Mouse (Mus musculus): ENCODE measurements around the gene Zfp3. TPM values are rescaled to one million over a fixed set of nuclear protein-coding genes. Genes with fewer than 3 reads are reported as not detected.
A peak's percentile ranks its signal among the peaks of the same experiment; 100 is the strongest.

Gene Zfp3
- polyA plus RNA-seq (2015; fragmentation: Nextera tagmentation; extraction: Ambion mirVana): 4.9 and 5.7 TPM in 2 replicates

- Histone ChIP-seq H3K27me3 (ENCODE audit: control insufficient read depth, insufficient read depth, low read depth, low read length) (no peaks in the 10 kb centered on the region), H3K27ac (ENCODE audit: low read length) (peak within 1 kb of the TSS; percentile 77), H3K4me3 (ENCODE audit: low read length) (peak within 1 kb of the TSS; percentile 68), H3K9ac (ENCODE audit: low read length) (peak within 1 kb of the TSS; percentile 74), H3K36me3 (ENCODE audit: control insufficient read depth, insufficient read depth, low read length) (no peaks in the 10 kb centered on the region; the same call in 1 of the 2 replicates), H3K9me3 (ENCODE audit: control insufficient read depth, low read length) (no peaks in the 10 kb centered on the region), H3K4me1 (replicated peaks; ENCODE audit: control insufficient read depth, insufficient read depth, low read length) (peaks cover 3% of the 10 kb centered on the region), H3K4me2 (ENCODE audit: low read depth, low read length) (peak within 1 kb of the TSS; percentile 73)
- ATAC-seq (ENCODE audit: low read depth): peak; percentile 82
- WGBS: under 1% methylated on average over 78 of the region's 78 CpGs
Measured at GRCm38 (mm10) chr11:70763936-70764808, at the start of gene Zfp3. TSS of gene Zfp3 (plus strand) at chr11:70764209.

DNA sequence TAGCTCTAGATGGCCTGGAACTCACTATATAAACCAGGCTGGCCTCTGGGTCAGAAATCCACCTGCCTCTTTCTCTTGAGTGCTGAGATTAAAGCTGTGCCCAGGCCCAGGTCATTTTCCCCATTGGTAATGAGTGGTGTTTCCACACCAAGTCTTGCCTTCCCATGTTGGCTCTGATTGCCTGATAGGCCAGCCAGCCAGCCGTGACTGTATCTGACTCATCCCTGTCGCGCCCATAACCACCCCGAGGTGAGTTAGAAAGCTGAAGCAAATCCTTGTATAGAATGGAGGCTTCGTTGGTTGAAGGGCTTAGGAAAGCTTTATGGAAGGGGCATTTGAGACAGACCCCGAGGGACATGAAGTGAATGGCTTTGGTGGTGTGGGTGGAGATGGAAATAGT is 48.2 kb upstream of the Zfp3 start:
- Histone ChIP-seq H3K27me3 (ENCODE audit: control insufficient read depth, insufficient read depth, low read depth, low read length) (no peaks in the 10 kb centered on the region), H3K4me3 (ENCODE audit: low read length) (no peak overlapping the region), H3K9me3 (ENCODE audit: control insufficient read depth, low read length) (no peaks in the 10 kb centered on the region), H3K9ac (ENCODE audit: low read length) (no peak overlapping the region), H3K4me1 (replicated peaks; ENCODE audit: control insufficient read depth, insufficient read depth, low read length) (no peaks in the 10 kb centered on the region), H3K36me3 (ENCODE audit: control insufficient read depth, insufficient read depth, low read length) (peaks cover 45% of the 10 kb centered on the region), H3K4me2 (ENCODE audit: low read depth, low read length) (no peak overlapping the region), H3K27ac (ENCODE audit: low read length) (no peak overlapping the region)
- ATAC-seq (ENCODE audit: low read depth): no peak
- 91% methylated on average over 6 of the region's 6 CpGs for WGBS

- peaks cover 47% of the 10 kb centered on the region for H3K36me3 ChIP-seq (ENCODE audit: control insufficient read depth, insufficient read depth, low read length)
Measured at GRCm38 (mm10) chr11:70718481-70718880, 45.5 kb upstream of the Zfp3 start.

GRCm38 (mm10) chr11:70720567-70720966 is 43.4 kb upstream of the Zfp3 start:
- Histone ChIP-seq H3K9ac (ENCODE audit: low read length) (no peak overlapping the region), H3K36me3 (ENCODE audit: control insufficient read depth, insufficient read depth, low read length) (peaks cover 63% of the 10 kb centered on the region), H3K4me2 (ENCODE audit: low read depth, low read length) (no peak overlapping the region), H3K27me3 (ENCODE audit: control insufficient read depth, insufficient read depth, low read depth, low read length) (no peaks in the 10 kb centered on the region), H3K27ac (ENCODE audit: low read length) (no peak overlapping the region), H3K4me1 (replicated peaks; ENCODE audit: control insufficient read depth, insufficient read depth, low read length) (no peaks in the 10 kb centered on the region), H3K4me3 (ENCODE audit: low read length) (no peak overlapping the region), H3K9me3 (ENCODE audit: control insufficient read depth, low read length) (no peaks in the 10 kb centered on the region)
- no peak for ATAC-seq (ENCODE audit: low read depth)
- 86% methylated on average over 3 of the region's 3 CpGs for WGBS

More at GRCm38 (mm10) chr11:70718481-70718880, 45.5 kb upstream of the Zfp3 start:
- Histone ChIP-seq H3K27ac (ENCODE audit: low read length) (no peak overlapping the region), H3K9ac (ENCODE audit: low read length) (no peak overlapping the region), H3K4me1 (replicated peaks; ENCODE audit: control insufficient read depth, insufficient read depth, low read length) (no peaks in the 10 kb centered on the region), H3K4me2 (ENCODE audit: low read depth, low read length) (no peak overlapping the region), H3K9me3 (ENCODE audit: control insufficient read depth, low read length) (no peaks in the 10 kb centered on the region), H3K27me3 (ENCODE audit: control insufficient read depth, insufficient read depth, low read depth, low read length) (no peaks in the 10 kb centered on the region), H3K4me3 (ENCODE audit: low read length) (no peak overlapping the region)
- 73% methylated on average over 5 of the region's 5 CpGs for WGBS
- no peak for ATAC-seq (ENCODE audit: low read depth)

- Histone ChIP-seq H3K4me2 (ENCODE audit: low read depth, low read length) (no peak overlapping the region), H3K4me3 (ENCODE audit: low read length) (no peak overlapping the region), H3K4me1 (replicated peaks; ENCODE audit: control insufficient read depth, insufficient read depth, low read length) (no peaks in the 10 kb centered on the region), H3K27ac (ENCODE audit: low read length) (no peak overlapping the region), H3K9ac (ENCODE audit: low read length) (no peak overlapping the region), H3K9me3 (ENCODE audit: control insufficient read depth, low read length) (no peaks in the 10 kb centered on the region), H3K27me3 (ENCODE audit: control insufficient read depth, insufficient read depth, low read depth, low read length) (no peaks in the 10 kb centered on the region), H3K36me3 (ENCODE audit: control insufficient read depth, insufficient read depth, low read length) (peaks cover 63% of the 10 kb centered on the region)
- no peak for ATAC-seq (ENCODE audit: low read depth)
- whole genome bisulfite sequencing: 87% methylated on average over 3 of the region's 3 CpGs
Measured at GRCm38 (mm10) chr11:70721072-70721471, 42.9 kb upstream of the Zfp3 start.

DNA sequence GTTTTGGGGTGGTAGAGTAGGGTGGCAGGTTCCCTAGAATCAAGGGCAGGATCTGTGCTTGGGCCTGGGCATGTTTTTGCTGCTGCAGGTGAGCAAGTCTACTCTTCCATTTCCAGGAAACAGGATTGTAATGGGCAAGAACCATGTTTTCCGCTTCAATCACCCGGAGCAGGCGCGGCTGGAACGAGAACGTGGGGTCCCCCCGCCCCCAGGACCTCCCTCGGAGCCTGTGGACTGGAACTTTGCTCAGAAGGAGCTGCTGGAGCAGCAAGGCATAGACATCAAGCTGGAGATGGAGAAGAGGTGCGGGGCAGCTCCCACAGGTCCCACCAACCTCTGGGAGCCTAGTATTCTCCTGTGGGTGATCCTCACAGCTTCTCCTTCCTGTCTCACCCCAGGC is 39.3 kb upstream of the Zfp3 start:
- Histone ChIP-seq H3K4me2 (ENCODE audit: low read depth, low read length) (no peak overlapping the region), H3K27me3 (ENCODE audit: control insufficient read depth, insufficient read depth, low read depth, low read length) (no peaks in the 10 kb centered on the region), H3K4me1 (replicated peaks; ENCODE audit: control insufficient read depth, insufficient read depth, low read length) (no peaks in the 10 kb centered on the region), H3K36me3 (ENCODE audit: control insufficient read depth, insufficient read depth, low read length) (peaks cover 62% of the 10 kb centered on the region), H3K9me3 (ENCODE audit: control insufficient read depth, low read length) (no peaks in the 10 kb centered on the region), H3K9ac (ENCODE audit: low read length) (no peak overlapping the region), H3K4me3 (ENCODE audit: low read length) (no peak overlapping the region), H3K27ac (ENCODE audit: low read length) (no peak overlapping the region)
- no peak for ATAC-seq (ENCODE audit: low read depth)
- 95% methylated on average over 9 of the region's 9 CpGs for WGBS

GRCm38 (mm10) chr11:70726585-70726984 is 37.4 kb upstream of the Zfp3 start:
- no peak overlapping the region for H3K27ac ChIP-seq (ENCODE audit: low read length)
- peaks cover 45% of the 10 kb centered on the region for H3K36me3 ChIP-seq (ENCODE audit: control insufficient read depth, insufficient read depth, low read length)
- H3K4me2 ChIP-seq (ENCODE audit: low read depth, low read length): no peak overlapping the region
- no peaks in the 10 kb centered on the region for H3K9me3 ChIP-seq (ENCODE audit: control insufficient read depth, low read length)
- no peak overlapping the region for H3K4me3 ChIP-seq (ENCODE audit: low read length)
- no peak for ATAC-seq (ENCODE audit: low read depth)
- WGBS: 92% methylated on average over 2 of the region's 2 CpGs
- H3K9ac ChIP-seq (ENCODE audit: low read length): no peak overlapping the region
- no peaks in the 10 kb centered on the region for H3K27me3 ChIP-seq (ENCODE audit: control insufficient read depth, insufficient read depth, low read depth, low read length)
- no peaks in the 10 kb centered on the region for H3K4me1 ChIP-seq (replicated peaks; ENCODE audit: control insufficient read depth, insufficient read depth, low read length)

- Histone ChIP-seq H3K27ac (ENCODE audit: low read length) (no peak overlapping the region), H3K9me3 (ENCODE audit: control insufficient read depth, low read length) (no peaks in the 10 kb centered on the region), H3K4me2 (ENCODE audit: low read depth, low read length) (no peak overlapping the region), H3K4me1 (replicated peaks; ENCODE audit: control insufficient read depth, insufficient read depth, low read length) (no peaks in the 10 kb centered on the region), H3K36me3 (ENCODE audit: control insufficient read depth, insufficient read depth, low read length) (peaks cover 41% of the 10 kb centered on the region), H3K27me3 (ENCODE audit: control insufficient read depth, insufficient read depth, low read depth, low read length) (no peaks in the 10 kb centered on the region), H3K9ac (ENCODE audit: low read length) (no peak overlapping the region), H3K4me3 (ENCODE audit: low read length) (no peak overlapping the region)
- no peak for ATAC-seq (ENCODE audit: low read depth)
- WGBS: 68% methylated on average over 5 of the region's 5 CpGs
Measured at GRCm38 (mm10) chr11:70727385-70727784, 36.6 kb upstream of the Zfp3 start.

DNA sequence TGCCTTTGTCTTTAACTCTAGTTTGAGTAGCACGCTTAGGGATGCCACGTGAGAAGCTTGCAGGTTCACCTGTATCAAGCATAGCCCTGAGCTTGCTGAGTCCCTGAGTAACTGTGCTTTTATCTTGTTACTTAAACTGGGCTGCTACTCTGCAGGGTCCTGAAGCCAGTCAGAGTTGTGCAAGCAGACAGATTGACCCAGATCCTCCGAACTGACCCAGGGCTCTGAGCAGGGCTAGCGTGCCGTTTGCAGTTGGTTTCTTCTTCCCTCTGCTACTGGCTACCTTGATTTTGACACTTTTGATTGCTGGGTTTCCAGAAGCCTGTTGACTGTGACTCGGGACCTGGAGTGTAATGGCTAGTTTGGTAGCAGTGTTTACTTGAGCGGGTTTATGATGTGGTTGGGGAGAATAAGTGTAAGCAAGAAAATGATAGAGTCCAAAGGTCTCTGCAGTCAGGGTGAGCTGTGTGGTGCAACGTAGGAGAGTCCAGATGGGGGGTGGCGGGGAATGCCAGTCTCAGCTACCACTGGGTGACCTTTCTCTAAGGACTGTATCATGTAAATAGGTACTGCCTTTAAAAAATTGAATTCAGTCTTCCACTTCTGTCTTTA is 33.5 kb upstream of the Zfp3 start:
- Histone ChIP-seq H3K4me3 (ENCODE audit: low read length) (no peak overlapping the region), H3K4me1 (replicated peaks; ENCODE audit: control insufficient read depth, insufficient read depth, low read length) (no peaks in the 10 kb centered on the region), H3K36me3 (ENCODE audit: control insufficient read depth, insufficient read depth, low read length) (peaks cover 23% of the 10 kb centered on the region), H3K27ac (ENCODE audit: low read length) (no peak overlapping the region), H3K9me3 (ENCODE audit: control insufficient read depth, low read length) (no peaks in the 10 kb centered on the region), H3K9ac (ENCODE audit: low read length) (no peak overlapping the region), H3K27me3 (ENCODE audit: control insufficient read depth, insufficient read depth, low read depth, low read length) (no peaks in the 10 kb centered on the region), H3K4me2 (ENCODE audit: low read depth, low read length) (no peak overlapping the region)
- no peak for ATAC-seq (ENCODE audit: low read depth)
- WGBS: 74% methylated on average over 9 of the region's 9 CpGs

All from lung, embryonic 16.5 days (tissue).